Mouse (Mus musculus): ENCODE results near the gene Kcnk3.

GRCm38 (mm10) chr5:30613242-30613641, 25.3 kb downstream of the Kcnk3 start:
- TF ChIP-seq EP300 (IDR thresholded peaks at IDR 0.05; ENCODE audit: insufficient read depth, low read depth, low read length) (no peak), CTCF (IDR thresholded peaks at IDR 0.05; ENCODE audit: low read depth, low read length) (no peak)

All from ES-Bruce4 (cell line).